Mouse (Mus musculus): ENCODE data around the gene Creb5. TPM values are rescaled to one million over a fixed set of nuclear protein-coding genes. Genes with fewer than 3 reads are reported as not detected.

The Creb5 gene
- total and polyA plus RNA-seq, 3 experiments, result 3.5 to 8.4 (median 6.1) TPM

GRCm38 (mm10) chr6:53644056-53644455 is 357.0 kb downstream of the Creb5 start:
- Histone ChIP-seq H3K79me2 (replicated peaks; ENCODE audit: control insufficient read depth, insufficient read depth, low read length) (no peaks in the 10 kb centered on the region), H3K27me3 (ENCODE audit: control insufficient read depth, insufficient read depth, low read length) (no peaks in the 10 kb centered on the region), H3K27ac (no peak overlapping the region), H3K4me1 (ENCODE audit: control insufficient read depth, insufficient read depth, low read length) (no peaks in the 10 kb centered on the region; the same call in 1 of the 2 replicates), H3K36me3 (ENCODE audit: control insufficient read depth, insufficient read depth, low read length) (no peaks in the 10 kb centered on the region), H3K4me3 (no peak overlapping the region), H3K9ac (ENCODE audit: low read depth, low read length) (no peak overlapping the region)
- no peak for DNase-seq
- 84% methylated on average over 6 of the region's 6 CpGs for WGBS
- no peak for TF ChIP-seq CTCF (IDR thresholded peaks at IDR 0.05)
- no peak for TF ChIP-seq POLR2A (IDR thresholded peaks at IDR 0.05; ENCODE audit: insufficient read depth, low read depth, low read length)
- no peak for TF ChIP-seq EP300 (IDR thresholded peaks at IDR 0.05; ENCODE audit: insufficient read depth, low read depth, low read length)
- intact Hi-C loops (cut with DNase I), result no loop called here

GRCm38 (mm10) chr6:53644971-53645370 is 357.9 kb downstream of the Creb5 start:
- intact Hi-C loops (cut with DNase I), result no loop called here
- no peaks in the 10 kb centered on the region for H3K36me3 ChIP-seq (ENCODE audit: control insufficient read depth, insufficient read depth, low read length)

GRCm38 (mm10) chr6:53649782-53650181 is 362.7 kb downstream of the Creb5 start:
- Histone ChIP-seq H3K36me3 (ENCODE audit: control insufficient read depth, insufficient read depth, low read length) (no peaks in the 10 kb centered on the region), H3K79me2 (replicated peaks; ENCODE audit: control insufficient read depth, insufficient read depth, low read length) (no peaks in the 10 kb centered on the region), H3K27ac (no peak overlapping the region), H3K4me1 (ENCODE audit: control insufficient read depth, insufficient read depth, low read length) (no peaks in the 10 kb centered on the region; the same call in 1 of the 2 replicates), H3K9ac (ENCODE audit: low read depth, low read length) (no peak overlapping the region), H3K27me3 (ENCODE audit: control insufficient read depth, insufficient read depth, low read length) (no peaks in the 10 kb centered on the region), H3K4me3 (no peak overlapping the region)
- intact Hi-C loops (cut with DNase I), result loop anchor here (5.0 kb wide), 1 partner anchor 77 kb away; no protein-coding TSS in a partner anchor
- no peak for TF ChIP-seq EP300 (IDR thresholded peaks at IDR 0.05; ENCODE audit: insufficient read depth, low read depth, low read length)
- peak; percentile 64 for TF ChIP-seq CTCF (IDR thresholded peaks at IDR 0.05)
- no peak for DNase-seq
- 69% methylated on average over 1 of the region's 1 CpGs for WGBS

More at GRCm38 (mm10) chr6:53644971-53645370, 357.9 kb downstream of the Creb5 start:
- 83% methylated on average over 7 of the region's 7 CpGs for WGBS
- H3K27me3 ChIP-seq (ENCODE audit: control insufficient read depth, insufficient read depth, low read length), result no peaks in the 10 kb centered on the region
- no peak overlapping the region for H3K27ac ChIP-seq
- H3K79me2 ChIP-seq (replicated peaks; ENCODE audit: control insufficient read depth, insufficient read depth, low read length), result no peaks in the 10 kb centered on the region
- DNase-seq, result no peak
- TF ChIP-seq EP300 (IDR thresholded peaks at IDR 0.05; ENCODE audit: insufficient read depth, low read depth, low read length) (no peak), POLR2A (IDR thresholded peaks at IDR 0.05; ENCODE audit: insufficient read depth, low read depth, low read length) (no peak), CTCF (IDR thresholded peaks at IDR 0.05) (no peak)
- no peaks in the 10 kb centered on the region; the same call in 1 of the 2 replicates for H3K4me1 ChIP-seq (ENCODE audit: control insufficient read depth, insufficient read depth, low read length)
- H3K9ac ChIP-seq (ENCODE audit: low read depth, low read length), result no peak overlapping the region
- no peak overlapping the region for H3K4me3 ChIP-seq

GRCm38 (mm10) chr6:53652691-53653090 is 365.6 kb downstream of the Creb5 start:
- TF ChIP-seq CTCF (IDR thresholded peaks at IDR 0.05) (no peak), POLR2A (IDR thresholded peaks at IDR 0.05; ENCODE audit: insufficient read depth, low read depth, low read length) (no peak), EP300 (IDR thresholded peaks at IDR 0.05; ENCODE audit: insufficient read depth, low read depth, low read length) (no peak)
- peak in 1 of 2 experiments; percentile 16 for DNase-seq
- intact Hi-C loops (cut with DNase I), result loop anchor here (5.0 kb wide), 1 partner anchor 80 kb away; no protein-coding TSS in a partner anchor
- no peaks in the 10 kb centered on the region; the same call in 1 of the 2 replicates for H3K36me3 ChIP-seq (ENCODE audit: control insufficient read depth, insufficient read depth, low read length)
- H3K4me1 ChIP-seq (ENCODE audit: control insufficient read depth, insufficient read depth, low read length), result no peaks in the 10 kb centered on the region; the same call in 1 of the 2 replicates
- WGBS, result 72% methylated on average over 5 of the region's 5 CpGs
- H3K9ac ChIP-seq (ENCODE audit: low read depth, low read length), result no peak overlapping the region
- no peaks in the 10 kb centered on the region for H3K79me2 ChIP-seq (replicated peaks; ENCODE audit: control insufficient read depth, insufficient read depth, low read length)
- no peak overlapping the region for H3K27ac ChIP-seq
- H3K27me3 ChIP-seq (ENCODE audit: control insufficient read depth, insufficient read depth, low read length), result no peaks in the 10 kb centered on the region
- H3K4me3 ChIP-seq, result no peak overlapping the region

- intact Hi-C loops (cut with DNase I), result loop anchor here (5.0 kb wide), 1 partner anchor 82 kb away; no protein-coding TSS in a partner anchor
- 88% methylated on average over 8 of the region's 8 CpGs for WGBS
- no peak overlapping the region for H3K27ac ChIP-seq
Observed at GRCm38 (mm10) chr6:53653706-53654360, 366.8 kb downstream of the Creb5 start.

GRCm38 (mm10) chr6:53654361-53654824 is 367.3 kb downstream of the Creb5 start:
- peak; percentile 19 to 24 for DNase-seq
- H3K9ac ChIP-seq (ENCODE audit: low read depth, low read length), result no peak overlapping the region
- no peaks in the 10 kb centered on the region; the same call in 1 of the 2 replicates for H3K4me1 ChIP-seq (ENCODE audit: control insufficient read depth, insufficient read depth, low read length)
- H3K27ac ChIP-seq, result no peak overlapping the region
- no peak overlapping the region for H3K4me3 ChIP-seq
- intact Hi-C loops (cut with DNase I), result loop anchor here (5.0 kb wide), 1 partner anchor 82 kb away; no protein-coding TSS in a partner anchor
- WGBS, result 81% methylated on average over 12 of the region's 12 CpGs
- no peaks in the 10 kb centered on the region for H3K79me2 ChIP-seq (replicated peaks; ENCODE audit: control insufficient read depth, insufficient read depth, low read length)
- no peaks in the 10 kb centered on the region; the same call in 1 of the 2 replicates for H3K36me3 ChIP-seq (ENCODE audit: control insufficient read depth, insufficient read depth, low read length)
- no peaks in the 10 kb centered on the region for H3K27me3 ChIP-seq (ENCODE audit: control insufficient read depth, insufficient read depth, low read length)
- no peak for TF ChIP-seq EP300 (IDR thresholded peaks at IDR 0.05; ENCODE audit: insufficient read depth, low read depth, low read length)
- TF ChIP-seq POLR2A (IDR thresholded peaks at IDR 0.05; ENCODE audit: insufficient read depth, low read depth, low read length), result no peak
- no peak for TF ChIP-seq CTCF (IDR thresholded peaks at IDR 0.05)

More at GRCm38 (mm10) chr6:53653706-53654360, 366.8 kb downstream of the Creb5 start:
- Histone ChIP-seq H3K79me2 (replicated peaks; ENCODE audit: control insufficient read depth, insufficient read depth, low read length) (no peaks in the 10 kb centered on the region), H3K4me3 (no peak overlapping the region), H3K36me3 (ENCODE audit: control insufficient read depth, insufficient read depth, low read length) (no peaks in the 10 kb centered on the region; the same call in 1 of the 2 replicates), H3K9ac (ENCODE audit: low read depth, low read length) (no peak overlapping the region), H3K27me3 (ENCODE audit: control insufficient read depth, insufficient read depth, low read length) (no peaks in the 10 kb centered on the region), H3K4me1 (ENCODE audit: control insufficient read depth, insufficient read depth, low read length) (no peaks in the 10 kb centered on the region; the same call in 1 of the 2 replicates)
- TF ChIP-seq CTCF (IDR thresholded peaks at IDR 0.05) (no peak), POLR2A (IDR thresholded peaks at IDR 0.05; ENCODE audit: insufficient read depth, low read depth, low read length) (no peak), EP300 (IDR thresholded peaks at IDR 0.05; ENCODE audit: insufficient read depth, low read depth, low read length) (no peak)
- no peak for DNase-seq

Measured in heart, adult 2 months (tissue).